8 mouse cellular contexts compared by ENCODE assay signal in genomic region chr5:146794084-146794852, GRCm38 (mm10). TPM values are rescaled to one million over a fixed set of nuclear protein-coding genes. Genes with fewer than 3 reads are reported as not detected.
DNase-seq lines count a peak whose midpoint lies in the region; ATAC-seq and TF ChIP-seq lines count a peak whose summit lies in the region.

No protein-coding gene starts in this region.

- ATAC-seq in embryonic facial prominence, embryonic 14.5 days (ENCODE audit: low read depth) = peak; percentile 45
- ATAC-seq in midbrain, postnatal 0 days (ENCODE audit: low FRiP score) = peak; percentile 50

- peak overlapping the region; percentile 90 for H3K9ac ChIP-seq in embryonic facial prominence, embryonic 14.5 days (ENCODE audit: low read depth, low read length)
- H3K9ac ChIP-seq in midbrain, postnatal 0 days (replicated peaks; ENCODE audit: low read length, poor library complexity, severe bottlenecking) = peak overlapping the region; percentile 91

- WGBS in embryonic facial prominence, embryonic 14.5 days = 1% methylated on average over 44 of the region's 83 CpGs
- under 1% methylated on average over 56 of the region's 83 CpGs for WGBS in midbrain, postnatal 0 days

- peak overlapping the region; percentile 98 for H3K4me3 ChIP-seq in embryonic facial prominence, embryonic 14.5 days (ENCODE audit: low read depth, low read length)
- H3K4me3 ChIP-seq in midbrain, postnatal 0 days (ENCODE audit: low read depth, low read length) = peak overlapping the region; percentile 99

- intact Hi-C loops in heart, postnatal 36 days (cut with DNase I) = loop anchor here (1.0 to 5.0 kb wide), 3 partner anchors 24 to 42 kb away; no protein-coding TSS in a partner anchor

- H3K27ac ChIP-seq in embryonic facial prominence, embryonic 14.5 days (replicated peaks; ENCODE audit: low read depth, low read length) = peak overlapping the region; percentile 87
- peak overlapping the region; percentile 79 for H3K27ac ChIP-seq in midbrain, postnatal 0 days (ENCODE audit: low read depth, low read length)

- no peaks in the 10 kb centered on the region for H3K27me3 ChIP-seq in embryonic facial prominence, embryonic 14.5 days (replicated peaks; ENCODE audit: control insufficient read depth, insufficient read depth, low read length)
- H3K27me3 ChIP-seq in midbrain, postnatal 0 days (ENCODE audit: insufficient read depth, low read length) = no peaks in the 10 kb centered on the region

- no peaks in the 10 kb centered on the region for H3K9me3 ChIP-seq in embryonic facial prominence, embryonic 14.5 days (ENCODE audit: control insufficient read depth, low read length)
- no peaks in the 10 kb centered on the region for H3K9me3 ChIP-seq in midbrain, postnatal 0 days (ENCODE audit: low read length)

- H3K36me3 ChIP-seq in embryonic facial prominence, embryonic 14.5 days (ENCODE audit: control insufficient read depth, insufficient read depth, low read length) = no peaks in the 10 kb centered on the region
- no peaks in the 10 kb centered on the region for H3K36me3 ChIP-seq in midbrain, postnatal 0 days (ENCODE audit: insufficient read depth, low read length)

- DNase-seq in layer of hippocampus, adult 9-11 months = peak; percentile 36
- DNase-seq in layer of hippocampus, adult 18-20 months (ENCODE audit: low spot score in 2 of 2) = no peak
- DNase-seq in MEL-GATA-1-ER (ENCODE audit: extremely low read depth, low read depth) = peak; percentile 23
- peak; percentile 49 for DNase-seq in embryonic facial prominence, embryonic 14.5 days (ENCODE audit: low spot score)
- peak; percentile 41 to 59 for DNase-seq in heart, postnatal 36 days
- DNase-seq in liver = peak; percentile 32
- peak; percentile 21 for DNase-seq in midbrain, postnatal 0 days (ENCODE audit: low spot score)
- no peak for DNase-seq in T-cell, adult 2 months (ENCODE audit: low spot score)

- peaks cover 26% of the 10 kb centered on the region for H3K4me1 ChIP-seq in embryonic facial prominence, embryonic 14.5 days (ENCODE audit: control insufficient read depth, insufficient read depth, low read length)
- peaks cover 10% of the 10 kb centered on the region; the same call in 1 of the 2 replicates for H3K4me1 ChIP-seq in midbrain, postnatal 0 days (ENCODE audit: insufficient read depth, low read length)

- H3K4me2 ChIP-seq in embryonic facial prominence, embryonic 14.5 days (ENCODE audit: low read depth, low read length) = peak overlapping the region; percentile 88
- H3K4me2 ChIP-seq in midbrain, postnatal 0 days (ENCODE audit: low read depth, low read length, poor library complexity, severe bottlenecking) = peak overlapping the region; percentile 85

- TF ChIP-seq CTCF in midbrain, postnatal 0 days (IDR thresholded peaks at IDR 0.05) = no peak

RNA-seq across cellular contexts. Expression of gene Usp12, which starts 0.5 kb away (rescaled TPM):
- total RNA-seq in layer of hippocampus, adult 18-20 months (2021) = 10 to 100 TPM; 57.2 to 57.9 TPM
- 14.0 and 14.2 TPM in 2 replicates for polyA plus RNA-seq in embryonic facial prominence, embryonic 14.5 days (2014; fragmentation: Nextera tagmentation; extraction: Ambion mirVana)
- 10 to 100 TPM; 15.5 to 17.1 TPM for total RNA-seq in heart, postnatal 36 days (2021)
- total RNA-seq in midbrain, postnatal 0 days (2014; rRNA removed) = 24.1 and 26.7 TPM in 2 replicates
- polyA plus RNA-seq in midbrain, postnatal 0 days (2015; fragmentation: Nextera tagmentation; extraction: Ambion mirVana) = 13.7 and 14.1 TPM in 2 replicates

RNA-seq across cellular contexts. Expression of gene Rpl21, which starts 38.4 kb away (rescaled TPM):
- total RNA-seq in layer of hippocampus, adult 18-20 months (2021) = 100 to 1,000 TPM; 206 to 211 TPM
- 666 and 723 TPM in 2 replicates for polyA plus RNA-seq in embryonic facial prominence, embryonic 14.5 days (2014; fragmentation: Nextera tagmentation; extraction: Ambion mirVana)
- total RNA-seq in heart, postnatal 36 days (2021) = 100 to 1,000 TPM; 132 to 153 TPM
- 217 and 224 TPM in 2 replicates for total RNA-seq in midbrain, postnatal 0 days (2014; rRNA removed)
- polyA plus RNA-seq in midbrain, postnatal 0 days (2015; fragmentation: Nextera tagmentation; extraction: Ambion mirVana) = 328 and 334 TPM in 2 replicates

RNA-seq across cellular contexts. Expression of gene Rasl11a, which starts 50.6 kb away (rescaled TPM):
- total RNA-seq in layer of hippocampus, adult 18-20 months (2021) = 10 to 100 TPM; 12.8 to 18.5 TPM
- polyA plus RNA-seq in embryonic facial prominence, embryonic 14.5 days (2014; fragmentation: Nextera tagmentation; extraction: Ambion mirVana) = 8.5 and 9.5 TPM in 2 replicates
- 1 to 10 TPM; 3.8 to 4.3 TPM for total RNA-seq in heart, postnatal 36 days (2021)
- 14.6 and 18.3 TPM in 2 replicates for total RNA-seq in midbrain, postnatal 0 days (2014; rRNA removed)
- 17.8 and 18.8 TPM in 2 replicates for polyA plus RNA-seq in midbrain, postnatal 0 days (2015; fragmentation: Nextera tagmentation; extraction: Ambion mirVana)

Comparison
In these comparisons a context has a peak if more than half of its experiments do, and no peak if none do; other contexts are left out.
1. DNase-seq: peak in layer of hippocampus, adult 9-11 months (single experiment), MEL-GATA-1-ER (single experiment), embryonic facial prominence, embryonic 14.5 days (single experiment), heart, postnatal 36 days (2 of 2), liver (single experiment) and midbrain, postnatal 0 days (single experiment); none in layer of hippocampus, adult 18-20 months (0 of 2) and T-cell, adult 2 months (single experiment).